Mouse (Mus musculus) CH12.LX (cell line): ENCODE measurements around the gene Nav1. TPM values are rescaled to one million over a fixed set of nuclear protein-coding genes. Genes with fewer than 3 reads are reported as not detected.

Experiments
- DNase-seq: peaks from one replicate; pipeline ENCODE4 v3.0.0-alpha.2; 2013; ENCODE audit errors: extremely low read depth
- H3K27ac ChIP-seq: 2 replicates; pipeline ENCODE4 v1.5.1; 2012; ENCODE audit warnings: low read depth, mild to moderate bottlenecking, control low read depth, moderate library complexity; ENCODE audit not compliant: insufficient read depth
- H3K27me3 ChIP-seq: replicated peaks from 2 replicates; pipeline ENCODE3; 2012; ENCODE audit warnings: inconsistent platforms
- H3K36me3 ChIP-seq, 2 experiments: replicated peaks in 1 of 2; 2 replicates each; pipeline versions ENCODE3 to v1.6.1; 2012; ENCODE audit warnings: inconsistent platforms in 1 of 2, low read length in 1 of 2, mild to moderate bottlenecking in 1 of 2, mixed read lengths in 1 of 2, moderate library complexity in 1 of 2; ENCODE audit not compliant: control insufficient read depth in 1 of 2, insufficient read depth in 1 of 2
- H3K4me1 ChIP-seq, 2 experiments: 2 replicates each; pipeline ENCODE4 v1.6.1; 2012; ENCODE audit warnings: inconsistent platforms in 1 of 2, moderate library complexity in 1 of 2; ENCODE audit not compliant: insufficient read depth in 2 of 2, control insufficient read depth in 1 of 2
- H3K4me2 ChIP-seq: 2 replicates; pipeline ENCODE4 v1.6.1; 2012; ENCODE audit warnings: low read depth, mild to moderate bottlenecking, control low read depth; ENCODE audit not compliant: poor library complexity, insufficient read depth, severe bottlenecking
- H3K4me3 ChIP-seq, 3 experiments: fragments of 150-350 bp in 1 of 3; sonication (generic) in 1 of 3; replicated peaks in 1 of 3; 2 replicates each; pipeline versions ENCODE3 to v1.5.1; 2011 to 2012; ENCODE audit warnings: low read depth in 2 of 3, low read length in 2 of 3, mild to moderate bottlenecking in 2 of 3, moderate library complexity in 2 of 3, control low read depth in 1 of 3, improper control_type of control experiment in 1 of 3, inconsistent platforms in 1 of 3, mixed read lengths in 1 of 3; ENCODE audit not compliant: poor library complexity in 1 of 3
- H3K79me2 ChIP-seq: replicated peaks from 2 replicates; pipeline ENCODE4 v1.6.1; 2012; ENCODE audit warnings: mild to moderate bottlenecking, moderate library complexity; ENCODE audit not compliant: control insufficient read depth, poor library complexity, insufficient read depth, severe bottlenecking; ENCODE audit errors: extremely low read depth
- H3K9ac ChIP-seq: 2 replicates; pipeline ENCODE4 v1.6.1; 2012; ENCODE audit warnings: low read depth, mild to moderate bottlenecking, control low read depth, moderate library complexity; ENCODE audit not compliant: insufficient read depth
- H3K9me3 ChIP-seq: replicated peaks from 2 replicates; pipeline ENCODE3; 2012; ENCODE audit warnings: low read length, inconsistent platforms, mixed read lengths
- BHLHE40 ChIP-seq: IDR thresholded peaks from 2 replicates; pipeline ENCODE4 v1.6.1; 2011; ENCODE audit warnings: mild to moderate bottlenecking, low read depth, low read length, improper control_type of control experiment
- CHD1 ChIP-seq: IDR thresholded peaks from 2 replicates; pipeline ENCODE4 v1.6.1; 2012; ENCODE audit warnings: low read depth, low read length, improper control_type of control experiment, inconsistent platforms
- CHD2 ChIP-seq: IDR thresholded peaks from 2 replicates; pipeline ENCODE4 v1.6.1; 2011; ENCODE audit warnings: low read length, improper control_type of control experiment
- CTCF ChIP-seq, 2 experiments: IDR thresholded peaks in 1 of 2; conservative IDR thresholded peaks in 1 of 2; 2 replicates each; pipeline ENCODE4 v1.5.1; 2011 to 2012; ENCODE audit warnings: low read depth in 2 of 2, low read length in 2 of 2, improper control_type of control experiment in 1 of 2, inconsistent platforms in 1 of 2, mild to moderate bottlenecking in 1 of 2, moderate library complexity in 1 of 2
- E2F4 ChIP-seq: IDR thresholded peaks from 2 replicates; pipeline ENCODE4 v1.6.1; 2011; ENCODE audit warnings: low read depth, low read length, improper control_type of control experiment; ENCODE audit not compliant: insufficient replicate concordance
- ELF1 ChIP-seq: IDR thresholded peaks from 2 replicates; pipeline ENCODE4 v1.6.1; 2014; ENCODE audit warnings: low read depth, mild to moderate bottlenecking, inconsistent platforms, low read length, improper control_type of control experiment
- EP300 ChIP-seq: IDR thresholded peaks from 2 replicates; pipeline ENCODE4 v1.6.1; 2011; ENCODE audit warnings: low read length, improper control_type of control experiment
- ETS1 ChIP-seq: conservative IDR thresholded peaks from 2 replicates; pipeline ENCODE4 v1.6.1; 2012; ENCODE audit warnings: low read depth, mild to moderate bottlenecking, inconsistent platforms, low read length, improper control_type of control experiment, moderate library complexity
- GABPA ChIP-seq: IDR thresholded peaks from 2 replicates; pipeline ENCODE4 v1.6.1; 2012; ENCODE audit warnings: low read depth, low read length, improper control_type of control experiment, inconsistent platforms; ENCODE audit not compliant: insufficient replicate concordance
- HCFC1 ChIP-seq: IDR thresholded peaks from 2 replicates; pipeline ENCODE4 v1.6.1; 2012; ENCODE audit warnings: low read depth, mild to moderate bottlenecking, inconsistent platforms, low read length, improper control_type of control experiment
- JUN ChIP-seq: IDR thresholded peaks from 2 replicates; pipeline ENCODE4 v1.6.1; 2011; ENCODE audit warnings: low read depth, mild to moderate bottlenecking, low read length, improper control_type of control experiment, moderate library complexity; ENCODE audit not compliant: insufficient read depth
- JUND ChIP-seq: conservative IDR thresholded peaks from 2 replicates; pipeline ENCODE4 v1.6.1; 2011; ENCODE audit warnings: low read depth, low read length, improper control_type of control experiment
- MAFK ChIP-seq: IDR thresholded peaks from 2 replicates; pipeline ENCODE4 v1.6.1; 2011; ENCODE audit warnings: low read length, improper control_type of control experiment; ENCODE audit not compliant: insufficient replicate concordance
- MAX ChIP-seq: IDR thresholded peaks from 2 replicates; pipeline ENCODE4 v1.6.1; 2011; ENCODE audit warnings: low read length, improper control_type of control experiment
- MEF2A ChIP-seq: IDR thresholded peaks from 2 replicates; pipeline ENCODE4 v1.6.1; 2014; ENCODE audit warnings: low read depth, mild to moderate bottlenecking, inconsistent platforms, low read length, improper control_type of control experiment, borderline replicate concordance
- MXI1 ChIP-seq: IDR thresholded peaks from 2 replicates; pipeline ENCODE4 v1.6.1; 2011; ENCODE audit warnings: mild to moderate bottlenecking, low read depth, low read length, improper control_type of control experiment
- NRF1 ChIP-seq: IDR thresholded peaks from 2 replicates; pipeline ENCODE4 v1.6.1; 2014; ENCODE audit warnings: low read depth, mild to moderate bottlenecking, inconsistent platforms, low read length, improper control_type of control experiment, moderate library complexity
- PAX5 ChIP-seq: IDR thresholded peaks from 2 replicates; pipeline ENCODE4 v1.6.1; 2012; ENCODE audit warnings: low read length, inconsistent platforms, mixed read lengths
- POLR2A ChIP-seq: IDR thresholded peaks from 2 replicates; pipeline ENCODE4 v1.6.1; 2011; ENCODE audit warnings: low read depth, mild to moderate bottlenecking, improper control_type of control experiment, low read length
- POLR2AphosphoS2 ChIP-seq: IDR thresholded peaks from 2 replicates; pipeline ENCODE4 v1.6.1; 2011; ENCODE audit warnings: low read depth, low read length, improper control_type of control experiment
- RAD21 ChIP-seq: IDR thresholded peaks from 2 replicates; pipeline ENCODE4 v1.6.1; 2011; ENCODE audit warnings: low read depth, mild to moderate bottlenecking, low read length, improper control_type of control experiment, moderate library complexity
- RCOR1 ChIP-seq: conservative IDR thresholded peaks from 2 replicates; pipeline ENCODE4 v1.6.1; 2012; ENCODE audit warnings: low read depth, mild to moderate bottlenecking, inconsistent platforms, low read length, improper control_type of control experiment
- TBP ChIP-seq: conservative IDR thresholded peaks from 2 replicates; pipeline ENCODE4 v1.6.1; 2011; ENCODE audit warnings: low read depth, low read length, improper control_type of control experiment
- USF2 ChIP-seq: conservative IDR thresholded peaks from 2 replicates; pipeline ENCODE4 v1.6.1; 2011; ENCODE audit warnings: low read depth, low read length, improper control_type of control experiment
- ZMIZ1 ChIP-seq: IDR thresholded peaks from 2 replicates; pipeline ENCODE4 v1.6.1; 2012; ENCODE audit warnings: low read depth, mild to moderate bottlenecking, inconsistent platforms, low read length, improper control_type of control experiment
- dilution Hi-C: fragments of 300-500 bp; cut with MboI; formaldehyde crosslinking; loops from 2 replicates; pipeline ENCODE4 v1.14.3; 2020; ENCODE audit warnings: low sequenced_read_pairs; ENCODE audit not compliant: extremely low pct_unique_long_range_greater_than_20kb, extremely low pct_ligation_motif_present
- in situ Hi-C: fragments of 300-500 bp; cut with MboI; formaldehyde crosslinking; loops from 3 replicates; pipeline ENCODE4 v1.14.3; 2019; ENCODE audit warnings: low sequenced_read_pairs, low pct_ligation_motif_present, low pct_unique_long_range_greater_than_20kb, mixed read lengths
- polyA plus RNA-seq: library from polyadenylated mRNA; unstranded; fragments of >175 nt; gene quantifications from 2 replicates; pipeline ENCODE4 v1.2.1, GENCODE M21; 2012; ENCODE audit warnings: low read depth; ENCODE audit not compliant: insufficient read length
- total RNA-seq, 2 experiments: library from RNA; depleted of rRNA; stranded (reverse); fragments of 300-350 nt in 1 of 2; fragments of >200 nt in 1 of 2; gene quantifications; 2 replicates each; pipeline ENCODE4 v1.2.3; 2012 to 2014

Gene Nav1
- total and polyA plus RNA-seq, 3 experiments = 0.21 to 0.56 TPM; not detected in 1

DNA sequence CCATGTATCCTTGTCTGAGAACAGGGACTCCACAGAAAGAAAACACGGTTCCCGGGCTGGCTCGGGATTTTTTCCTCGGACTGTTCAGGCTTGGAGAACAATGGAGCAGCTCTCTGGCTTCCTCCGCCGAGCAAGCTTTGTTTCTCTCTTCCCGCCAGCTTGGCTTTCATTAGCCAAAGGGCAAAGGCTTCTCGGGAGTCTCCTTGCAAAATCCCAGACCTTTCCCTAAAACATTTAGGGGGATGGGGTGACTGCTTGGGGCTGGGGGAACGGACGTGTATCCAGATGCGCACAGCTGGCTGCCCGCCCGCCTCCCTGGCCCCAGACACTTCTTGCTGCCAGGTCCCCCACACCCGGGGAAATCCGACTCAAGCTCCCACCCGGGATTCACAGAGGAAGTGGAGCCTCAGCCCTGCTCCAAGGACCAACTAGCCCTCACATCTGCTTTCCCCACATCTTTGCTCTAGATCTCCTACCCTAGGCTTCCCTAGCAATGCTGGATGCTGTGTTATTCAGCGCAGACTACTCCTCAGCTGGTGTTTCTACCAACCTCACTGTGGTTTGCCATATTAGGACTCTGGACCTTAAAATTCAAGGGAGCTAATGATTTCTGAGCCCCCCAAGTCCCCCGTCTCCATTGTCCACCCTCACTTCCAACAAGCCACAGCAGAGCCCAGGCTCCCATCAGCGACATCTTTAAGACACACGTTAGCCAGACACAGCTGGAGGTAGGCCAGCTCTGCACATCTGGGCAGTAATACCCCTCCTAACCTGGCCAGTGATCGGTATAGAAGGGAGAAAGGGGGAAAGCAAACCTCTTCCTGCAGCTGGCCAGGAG lies 23.2 kb downstream of the Nav1 start:
- no peaks in the 10 kb centered on the region for H3K36me3 ChIP-seq
- H3K9ac ChIP-seq = no peak overlapping the region
- DNase-seq = no peak
- H3K4me1 ChIP-seq = no peaks in the 10 kb centered on the region; a peak in 1 of 4 replicates
- H3K9me3 ChIP-seq = no peaks in the 10 kb centered on the region
- H3K4me3 ChIP-seq = no peak overlapping the region
- no peak overlapping the region for H3K4me2 ChIP-seq
- in situ Hi-C loops (no loop called here), dilution Hi-C loops (no loop called here)
- no peaks in the 10 kb centered on the region for H3K79me2 ChIP-seq
- TF ChIP-seq POLR2A (no peak), BHLHE40 (no peak), PAX5 (no peak), JUND (no peak), MAX (no peak), ETS1 (no peak), EP300 (no peak), USF2 (no peak), RAD21 (no peak), ZMIZ1 (no peak), RCOR1 (no peak), NRF1 (no peak), POLR2AphosphoS2 (no peak)
- H3K27me3 ChIP-seq = peaks cover 91% of the 10 kb centered on the region
- H3K27ac ChIP-seq = no peak overlapping the region

- Histone ChIP-seq H3K4me2 (no peak overlapping the region), H3K27ac (no peak overlapping the region), H3K4me3 (no peak overlapping the region), H3K9ac (no peak overlapping the region), H3K79me2 (no peaks in the 10 kb centered on the region), H3K36me3 (no peaks in the 10 kb centered on the region), H3K27me3 (peaks cover 92% of the 10 kb centered on the region), H3K4me1 (no peaks in the 10 kb centered on the region; a peak in 1 of 4 replicates), H3K9me3 (no peaks in the 10 kb centered on the region)
- DNase-seq = no peak
- dilution Hi-C loops = no loop called here
- no peak for TF ChIP-seq MEF2A
- TF ChIP-seq JUN = no peak
- no peak for TF ChIP-seq MAFK
- no peak for TF ChIP-seq HCFC1
- no peak for TF ChIP-seq E2F4
- no peak for TF ChIP-seq CHD2
- TF ChIP-seq ELF1 = no peak
- no peak for TF ChIP-seq MXI1
- no peak for TF ChIP-seq GABPA
- no peak for TF ChIP-seq TBP
- TF ChIP-seq MAX = no peak
- no peak for TF ChIP-seq CTCF (conservative IDR thresholded peaks at IDR 0.05 in 1 of 2, IDR thresholded peaks at IDR 0.05 in 1 of 2; ENCODE audit: low read depth in 2 of 2, low read length in 2 of 2)
- no peak for TF ChIP-seq POLR2AphosphoS2
- TF ChIP-seq NRF1 = no peak
- TF ChIP-seq POLR2A = no peak
- TF ChIP-seq CHD1 = no peak
- TF ChIP-seq ETS1 = no peak
- TF ChIP-seq EP300 = no peak
- TF ChIP-seq, all 38 proteins: peak for 0
- in situ Hi-C loops = no loop called here
Measured at GRCm38 (mm10) chr1:135583081-135583677, 23.9 kb downstream of the Nav1 start.
